Mouse (Mus musculus): ENCODE data around the gene Olfr818. TPM values are rescaled to one million over a fixed set of nuclear protein-coding genes. Genes with fewer than 3 reads are reported as not detected.
"Not testable (repeated sequence)": the region's sequence is repeated elsewhere in the genome, so short reads cannot be mapped to it uniquely, and the experiment has no call there.

The Olfr818 gene
- not detected in 2 replicates for total RNA-seq (2017)

DNA sequence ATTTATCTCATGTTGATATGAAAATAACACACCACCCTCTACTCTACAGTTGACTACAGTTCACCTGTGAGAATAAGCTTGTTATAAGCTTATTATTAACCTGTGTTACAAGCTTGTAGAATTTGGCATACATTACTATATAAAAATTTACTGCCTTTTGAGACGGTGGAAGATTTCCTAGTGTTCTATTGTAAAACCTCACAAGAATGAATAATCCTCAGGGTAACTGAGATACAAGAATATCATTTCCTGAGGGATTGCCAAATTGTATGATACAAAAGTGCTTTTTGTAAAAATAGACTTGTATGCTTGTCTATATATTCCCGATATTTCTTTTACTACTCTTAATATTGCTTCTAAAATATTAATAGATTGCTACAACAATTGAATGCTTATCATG lies at the start of gene Olfr818:
TSS of gene Olfr818 (minus strand) at position 101 of the 400 bp plus-strand sequence.
- no peak for ATAC-seq (replicated peaks; ENCODE audit: low read depth, poor library complexity, severe bottlenecking)

DNA sequence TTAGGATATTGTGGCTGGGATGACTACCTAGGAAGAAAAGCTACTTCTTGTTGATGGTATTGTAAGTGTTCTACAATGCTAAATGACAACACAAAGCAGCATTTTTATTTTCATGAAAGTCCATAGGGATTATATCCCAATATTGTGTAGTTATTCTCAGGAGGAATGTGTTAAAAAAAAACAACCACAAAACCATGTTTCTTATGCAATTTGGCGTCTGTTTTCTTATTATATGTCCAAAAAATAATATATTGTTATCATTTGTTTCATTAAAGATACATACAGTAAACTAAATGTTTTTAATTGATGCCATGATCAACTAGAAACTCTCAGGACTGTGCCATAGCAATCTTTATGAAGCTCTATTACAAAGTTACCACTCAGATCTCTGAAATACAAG lies 36.1 kb upstream of the Olfr818 start, which contains the start of gene Gm10310:
TSS of gene Gm10310 (minus strand) at position 101 of the 400 bp plus-strand sequence.
- ATAC-seq (replicated peaks; ENCODE audit: low read depth, poor library complexity, severe bottlenecking), result not testable (repeated sequence)

DNA sequence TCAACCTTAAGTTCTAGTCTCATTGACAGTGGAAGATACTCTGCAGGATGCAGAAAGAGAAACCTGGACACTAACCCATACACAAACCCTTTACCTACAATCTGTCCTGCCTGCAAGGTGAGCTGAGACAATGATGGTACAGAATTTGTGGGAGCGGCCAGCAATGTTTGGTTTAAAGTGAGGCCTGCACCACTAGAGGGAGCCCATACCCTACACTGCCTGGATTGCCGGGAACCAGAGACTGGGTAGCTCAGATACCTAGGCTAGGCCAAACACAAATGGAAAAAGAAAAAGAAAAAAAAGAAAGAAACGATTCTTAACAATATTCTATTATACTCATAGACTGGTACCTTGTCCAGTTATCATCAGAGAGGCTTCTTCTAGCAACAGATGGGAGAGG lies 33.0 kb upstream of the Olfr818 start:
- ATAC-seq (replicated peaks; ENCODE audit: low read depth, poor library complexity, severe bottlenecking), result peak; percentile 84

DNA sequence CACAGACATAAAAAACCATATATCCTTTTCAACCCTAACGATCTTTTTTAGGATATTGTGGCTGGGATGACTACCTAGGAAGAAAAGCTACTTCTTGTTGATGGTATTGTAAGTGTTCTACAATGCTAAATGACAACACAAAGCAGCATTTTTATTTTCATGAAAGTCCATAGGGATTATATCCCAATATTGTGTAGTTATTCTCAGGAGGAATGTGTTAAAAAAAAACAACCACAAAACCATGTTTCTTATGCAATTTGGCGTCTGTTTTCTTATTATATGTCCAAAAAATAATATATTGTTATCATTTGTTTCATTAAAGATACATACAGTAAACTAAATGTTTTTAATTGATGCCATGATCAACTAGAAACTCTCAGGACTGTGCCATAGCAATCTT lies 27.1 kb upstream of the Olfr818 start, which contains the start of gene Olfr247:
TSS of gene Olfr247 (minus strand) at position 101 of the 400 bp plus-strand sequence.
- not testable (repeated sequence) for ATAC-seq (replicated peaks; ENCODE audit: low read depth, poor library complexity, severe bottlenecking)

DNA sequence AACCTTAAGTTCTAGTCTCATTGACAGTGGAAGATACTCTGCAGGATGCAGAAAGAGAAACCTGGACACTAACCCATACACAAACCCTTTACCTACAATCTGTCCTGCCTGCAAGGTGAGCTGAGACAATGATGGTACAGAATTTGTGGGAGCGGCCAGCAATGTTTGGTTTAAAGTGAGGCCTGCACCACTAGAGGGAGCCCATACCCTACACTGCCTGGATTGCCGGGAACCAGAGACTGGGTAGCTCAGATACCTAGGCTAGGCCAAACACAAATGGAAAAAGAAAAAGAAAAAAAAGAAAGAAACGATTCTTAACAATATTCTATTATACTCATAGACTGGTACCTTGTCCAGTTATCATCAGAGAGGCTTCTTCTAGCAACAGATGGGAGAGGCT lies 24.1 kb upstream of the Olfr818 start:
- ATAC-seq (replicated peaks; ENCODE audit: low read depth, poor library complexity, severe bottlenecking), result peak; percentile 86

DNA sequence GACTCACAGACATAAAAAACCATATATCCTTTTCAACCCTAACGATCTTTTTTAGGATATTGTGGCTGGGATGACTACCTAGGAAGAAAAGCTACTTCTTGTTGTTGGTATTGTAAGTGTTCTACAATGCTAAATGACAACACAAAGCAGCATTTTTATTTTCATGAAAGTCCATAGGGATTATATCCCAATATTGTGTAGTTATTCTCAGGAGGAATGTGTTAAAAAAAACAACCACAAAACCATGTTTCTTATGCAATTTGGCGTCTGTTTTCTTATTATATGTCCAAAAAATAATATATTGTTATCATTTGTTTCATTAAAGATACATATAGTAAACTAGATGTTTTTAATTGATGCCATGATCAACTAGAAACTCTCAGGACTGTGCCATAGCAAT lies 18.3 kb upstream of the Olfr818 start, which contains the start of gene Olfr819:
TSS of gene Olfr819 (minus strand) at position 101 of the 400 bp plus-strand sequence.
- not testable (repeated sequence) for ATAC-seq (replicated peaks; ENCODE audit: low read depth, poor library complexity, severe bottlenecking)

DNA sequence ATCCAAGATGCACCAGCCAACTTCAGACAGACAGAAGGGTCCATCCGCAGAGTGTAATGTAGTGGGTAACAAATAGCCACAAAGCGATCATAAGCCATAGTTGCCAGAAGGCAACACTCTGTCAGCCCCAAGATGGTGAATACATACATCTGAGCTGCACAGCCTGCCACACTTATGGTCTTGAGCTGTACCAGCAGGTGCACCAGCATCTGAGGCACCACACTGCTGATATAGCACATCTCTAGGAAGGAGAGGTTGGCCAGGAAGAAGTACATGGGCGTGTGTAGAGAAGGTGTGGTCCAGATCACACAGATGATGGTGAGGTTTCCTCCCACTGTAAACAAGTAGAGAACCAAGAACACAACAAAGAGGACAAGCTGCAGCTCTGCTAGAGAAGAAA lies 17.3 kb upstream of the Olfr818 start:
- ATAC-seq (replicated peaks; ENCODE audit: low read depth, poor library complexity, severe bottlenecking), result not testable (repeated sequence)

DNA sequence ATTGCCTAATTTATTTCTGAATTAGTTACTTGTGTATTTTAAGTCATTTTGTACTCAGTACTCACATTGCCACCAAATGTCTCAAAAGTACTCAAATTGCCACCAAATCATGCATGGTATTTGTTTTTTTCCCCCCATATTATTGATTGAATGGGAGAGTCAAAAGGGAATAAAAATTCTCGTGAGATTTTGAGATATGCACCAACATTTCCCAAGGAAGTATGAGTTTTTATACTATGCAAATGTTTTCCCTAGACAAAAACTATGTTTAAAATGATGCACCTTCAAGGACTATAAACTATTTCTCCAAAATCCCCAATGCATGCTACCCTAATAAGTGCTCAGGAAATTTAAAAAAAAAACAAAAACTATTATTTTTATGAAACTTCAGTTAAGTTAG lies 33.4 kb downstream of the Olfr818 start, which contains the start of gene Olfr816:
TSS of gene Olfr816 (minus strand) at position 101 of the 400 bp plus-strand sequence.
- no peak for ATAC-seq (replicated peaks; ENCODE audit: low read depth, poor library complexity, severe bottlenecking)

DNA sequence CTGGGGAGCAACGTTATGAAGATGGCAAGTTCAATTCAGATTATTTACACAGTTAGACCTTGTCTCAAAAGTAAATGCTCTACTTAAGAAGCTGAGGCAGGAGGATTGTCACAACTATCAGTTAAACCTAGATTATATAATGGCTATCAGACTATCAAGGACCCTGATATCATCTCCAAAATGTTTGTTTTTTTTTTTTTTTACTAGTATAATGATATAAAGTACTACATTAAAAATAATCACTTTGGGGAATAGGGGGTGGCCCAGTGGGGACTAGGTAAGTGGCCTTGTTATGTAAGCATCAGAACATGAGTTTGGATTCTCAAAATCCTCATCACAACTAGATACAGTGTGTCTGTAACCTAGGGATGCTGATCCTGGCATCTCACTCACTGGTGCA lies 43.1 kb downstream of the Olfr818 start, which contains the start of gene Olfr815:
TSS of gene Olfr815 (minus strand) at position 101 of the 400 bp plus-strand sequence.
- ATAC-seq (replicated peaks; ENCODE audit: low read depth, poor library complexity, severe bottlenecking), result not testable (repeated sequence)

Other genes starting within 250 kb of the Olfr818 start
- not detected in 2 replicates for gene Olfr804, start 245.9 kb downstream of the Olfr818 start, total RNA-seq (2017)
- gene Olfr805, start 219.7 kb downstream of the Olfr818 start, total RNA-seq (2017), result not detected in 2 replicates
- not detected in 2 replicates for gene Olfr806, start 207.2 kb downstream of the Olfr818 start, total RNA-seq (2017)
- gene Olfr807, start 191.3 kb downstream of the Olfr818 start, total RNA-seq (2017), result not detected in 2 replicates
- gene Olfr808, start 183.6 kb downstream of the Olfr818 start, total RNA-seq (2017), result not detected in 2 replicates
- gene Olfr809, start 174.5 kb downstream of the Olfr818 start, total RNA-seq (2017), result not detected in 2 replicates
- not detected in 2 replicates for gene Olfr810, start 154.2 kb downstream of the Olfr818 start, total RNA-seq (2017)
- not detected in 2 replicates for gene Olfr811, start 144.7 kb downstream of the Olfr818 start, total RNA-seq (2017)
- gene Olfr812, start 103.0 kb downstream of the Olfr818 start, total RNA-seq (2017), result not detected in 2 replicates
- gene Olfr813, start 93.7 kb downstream of the Olfr818 start, total RNA-seq (2017), result not detected in 2 replicates
- gene Olfr814, start 69.2 kb downstream of the Olfr818 start, total RNA-seq (2017), result not detected in 2 replicates
- gene Olfr815, start 43.2 kb downstream of the Olfr818 start, total RNA-seq (2017), result not detected in 2 replicates
- not detected in 2 replicates for gene Olfr816, start 33.5 kb downstream of the Olfr818 start, total RNA-seq (2017)
- gene Olfr819, start 18.2 kb upstream of the Olfr818 start, total RNA-seq (2017), result not detected in 2 replicates
- not detected in 2 replicates for gene Olfr247, start 27.0 kb upstream of the Olfr818 start, total RNA-seq (2017)
- not detected in 2 replicates for gene Gm10310, start 36.0 kb upstream of the Olfr818 start, total RNA-seq (2017)
- gene Olfr820, start 63.5 kb upstream of the Olfr818 start, total RNA-seq (2017), result not detected in 2 replicates
- not detected in 2 replicates for gene Olfr821, start 81.2 kb upstream of the Olfr818 start, total RNA-seq (2017)
- gene Olfr822, start 122.1 kb upstream of the Olfr818 start, total RNA-seq (2017), result not detected in 2 replicates
- not detected in 2 replicates for gene Olfr823, start 166.3 kb upstream of the Olfr818 start, total RNA-seq (2017)
- not detected in 2 replicates for gene Olfr824, start 180.9 kb upstream of the Olfr818 start, total RNA-seq (2017)
- gene Olfr825, start 217.7 kb upstream of the Olfr818 start, total RNA-seq (2017), result not detected in 2 replicates
- not detected in 2 replicates for gene Olfr826, start 235.1 kb upstream of the Olfr818 start, total RNA-seq (2017)

Measured in common myeloid progenitor, adult 5-6 weeks (primary cell).